Mouse (Mus musculus): ENCODE data around the gene Tef.

Gene Tef

DNA sequence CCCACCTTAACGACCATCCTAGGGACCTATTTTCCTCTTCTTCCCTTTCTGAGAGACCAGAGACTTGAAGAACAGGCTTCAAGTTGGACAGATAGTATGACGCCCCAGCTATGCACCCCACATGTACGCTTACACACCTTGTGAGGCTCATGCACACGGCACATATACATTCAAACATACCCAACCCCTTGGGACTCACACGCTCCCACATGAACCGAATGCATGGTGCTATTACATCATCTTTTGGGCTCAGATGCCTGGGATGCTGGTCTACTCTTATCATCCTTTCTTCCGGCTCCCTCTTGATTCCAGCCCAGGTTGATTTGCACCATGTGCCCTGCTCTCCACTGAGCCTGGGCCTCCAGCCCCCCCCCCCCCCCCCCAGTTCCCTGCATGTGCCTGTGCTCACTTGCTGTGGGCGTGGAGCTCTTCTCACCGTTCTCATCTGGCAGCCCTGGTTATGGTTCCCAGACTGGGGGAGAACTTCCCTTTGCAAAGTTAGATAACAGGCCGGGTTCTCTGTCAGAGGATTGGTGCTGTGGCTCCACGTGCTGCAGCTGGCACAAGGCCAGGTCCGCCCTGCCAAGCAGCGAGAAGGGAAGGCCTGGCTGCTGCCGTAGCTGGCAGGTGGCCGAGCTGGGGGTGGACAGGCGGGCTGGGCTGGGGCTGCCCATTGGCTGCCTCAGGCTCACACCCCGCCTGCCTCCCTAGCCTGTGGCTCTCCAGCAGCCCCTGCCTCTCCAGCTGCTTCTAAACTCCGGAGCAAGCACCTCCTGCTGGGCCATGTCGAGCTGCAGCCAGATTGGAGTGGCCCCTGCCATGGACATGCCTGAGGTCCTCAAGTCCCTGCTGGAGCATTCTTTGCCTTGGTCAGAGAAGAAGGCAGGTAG, at the start of gene Tef:
TSS of gene Tef (plus strand) at position 421 of the 890 bp plus-strand sequence.
- peak; percentile 85 for ATAC-seq (ENCODE audit: insufficient number of reproducible peaks, low FRiP score, low TSS enrichment)

- ATAC-seq (ENCODE audit: insufficient number of reproducible peaks, low FRiP score, low TSS enrichment), result no peak
Measured at GRCm38 (mm10) chr15:81753669-81754068, 48.6 kb upstream of the Tef start.

DNA sequence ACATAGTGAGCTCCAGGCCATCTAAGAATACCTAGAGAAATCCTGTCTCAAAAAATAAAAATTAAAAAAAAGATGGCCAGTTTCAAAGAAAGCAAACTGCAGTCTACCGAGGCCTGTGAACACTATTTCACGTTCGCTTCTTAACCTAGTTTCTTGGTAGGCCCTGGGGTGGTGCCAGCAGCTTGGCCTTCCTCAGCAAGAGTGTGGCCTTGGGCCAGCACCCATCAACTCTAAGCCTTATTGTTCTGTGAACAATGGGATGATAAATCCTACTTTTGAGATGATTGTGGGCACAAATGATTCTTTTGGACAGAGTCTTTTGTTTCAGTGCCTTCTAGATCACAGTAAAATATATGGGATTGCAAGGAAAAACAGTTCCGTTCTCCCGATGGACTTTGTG, 43.5 kb upstream of the Tef start:
- ATAC-seq (ENCODE audit: insufficient number of reproducible peaks, low FRiP score, low TSS enrichment), result no peak

- no peak for ATAC-seq (ENCODE audit: insufficient number of reproducible peaks, low FRiP score, low TSS enrichment)
Measured at GRCm38 (mm10) chr15:81759542-81759941, 42.7 kb upstream of the Tef start.

- no peak for ATAC-seq (ENCODE audit: insufficient number of reproducible peaks, low FRiP score, low TSS enrichment)
Measured at GRCm38 (mm10) chr15:81760361-81761079, 41.7 kb upstream of the Tef start.

GRCm38 (mm10) chr15:81761381-81761780, 40.8 kb upstream of the Tef start:
- no peak for ATAC-seq (ENCODE audit: insufficient number of reproducible peaks, low FRiP score, low TSS enrichment)

DNA sequence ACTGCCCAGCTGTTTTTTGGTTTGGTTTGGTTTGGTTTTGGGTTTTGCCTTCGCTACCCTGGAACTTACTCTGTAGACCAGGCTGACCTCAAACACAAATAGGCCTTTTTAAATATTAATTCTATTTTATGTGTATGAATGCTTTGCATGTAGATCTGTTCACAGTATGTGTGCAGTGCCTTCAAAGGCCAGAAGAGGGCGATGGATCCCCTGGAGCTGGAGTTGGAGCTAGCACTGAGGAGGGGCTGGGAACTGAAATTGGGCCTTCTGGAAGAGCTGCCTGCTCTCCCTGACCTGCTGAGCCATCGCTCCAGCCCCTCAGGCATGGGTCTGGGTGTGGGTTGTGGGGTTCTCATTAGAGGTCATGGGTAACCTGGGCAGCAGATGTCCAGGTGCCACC, 40.3 kb upstream of the Tef start:
- no peak for ATAC-seq (ENCODE audit: insufficient number of reproducible peaks, low FRiP score, low TSS enrichment)

DNA sequence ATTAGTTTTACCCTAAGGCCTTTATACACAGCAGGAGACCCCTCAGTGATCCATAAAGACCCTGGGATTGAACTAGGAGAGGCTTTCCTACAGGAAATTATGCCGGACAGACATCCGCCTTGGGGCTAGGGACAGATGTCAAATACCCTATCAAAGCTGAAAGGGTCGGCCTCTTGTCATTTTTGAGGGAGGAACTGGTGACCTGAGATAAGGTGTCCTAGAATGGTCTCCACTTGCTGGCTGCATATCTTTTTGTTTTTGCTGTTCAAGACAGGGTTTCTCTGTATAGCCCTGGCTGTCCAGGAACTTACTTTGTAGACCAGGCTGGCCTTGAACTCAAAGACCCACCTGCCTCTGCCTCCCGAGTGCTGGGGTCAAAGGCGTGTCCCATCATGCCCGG, 37.6 kb upstream of the Tef start:
- no peak for ATAC-seq (ENCODE audit: insufficient number of reproducible peaks, low FRiP score, low TSS enrichment)

DNA sequence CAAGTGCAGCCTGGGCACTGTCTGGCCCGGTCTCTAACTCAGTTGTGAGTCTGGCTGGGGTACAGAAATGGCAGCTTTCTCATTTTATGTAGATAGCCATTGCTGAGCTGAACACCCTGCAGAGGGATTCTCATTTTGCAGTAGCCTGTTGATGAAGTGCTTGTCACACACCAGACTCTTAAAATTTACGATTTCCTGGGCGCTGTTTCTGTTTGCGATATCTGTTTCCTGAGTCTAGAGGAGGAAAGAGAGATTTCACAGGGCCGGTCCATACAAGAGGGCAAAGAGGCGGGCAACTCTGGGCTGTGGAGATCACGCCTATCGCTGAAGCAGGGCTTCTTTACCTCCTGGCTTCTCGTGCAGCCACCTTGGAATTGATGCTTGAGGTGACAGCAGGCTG, 36.6 kb upstream of the Tef start:
- no peak for ATAC-seq (ENCODE audit: insufficient number of reproducible peaks, low FRiP score, low TSS enrichment)

- ATAC-seq (ENCODE audit: insufficient number of reproducible peaks, low FRiP score, low TSS enrichment), result no peak
Measured at GRCm38 (mm10) chr15:81766439-81766838, 35.8 kb upstream of the Tef start.

DNA sequence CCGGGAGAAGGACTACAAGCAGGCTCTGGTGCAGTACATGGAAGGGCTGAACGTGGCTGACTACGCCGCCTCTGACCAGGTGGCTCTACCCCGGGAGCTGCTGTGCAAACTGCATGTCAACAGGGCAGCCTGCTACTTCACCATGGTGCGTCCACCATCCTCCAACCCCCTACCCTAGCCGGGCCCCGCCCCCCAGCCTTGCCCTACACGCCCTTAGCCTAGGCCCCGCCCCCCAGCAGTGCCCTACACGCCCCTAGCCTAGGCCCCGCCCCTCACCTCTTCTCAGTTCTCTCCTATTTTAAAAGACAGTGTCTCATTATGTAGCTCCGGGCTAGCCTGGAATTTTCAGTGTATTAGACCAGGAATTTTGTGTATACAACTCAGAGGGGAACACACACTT, 33.2 kb upstream of the Tef start:
- no peak for ATAC-seq (ENCODE audit: insufficient number of reproducible peaks, low FRiP score, low TSS enrichment)

DNA sequence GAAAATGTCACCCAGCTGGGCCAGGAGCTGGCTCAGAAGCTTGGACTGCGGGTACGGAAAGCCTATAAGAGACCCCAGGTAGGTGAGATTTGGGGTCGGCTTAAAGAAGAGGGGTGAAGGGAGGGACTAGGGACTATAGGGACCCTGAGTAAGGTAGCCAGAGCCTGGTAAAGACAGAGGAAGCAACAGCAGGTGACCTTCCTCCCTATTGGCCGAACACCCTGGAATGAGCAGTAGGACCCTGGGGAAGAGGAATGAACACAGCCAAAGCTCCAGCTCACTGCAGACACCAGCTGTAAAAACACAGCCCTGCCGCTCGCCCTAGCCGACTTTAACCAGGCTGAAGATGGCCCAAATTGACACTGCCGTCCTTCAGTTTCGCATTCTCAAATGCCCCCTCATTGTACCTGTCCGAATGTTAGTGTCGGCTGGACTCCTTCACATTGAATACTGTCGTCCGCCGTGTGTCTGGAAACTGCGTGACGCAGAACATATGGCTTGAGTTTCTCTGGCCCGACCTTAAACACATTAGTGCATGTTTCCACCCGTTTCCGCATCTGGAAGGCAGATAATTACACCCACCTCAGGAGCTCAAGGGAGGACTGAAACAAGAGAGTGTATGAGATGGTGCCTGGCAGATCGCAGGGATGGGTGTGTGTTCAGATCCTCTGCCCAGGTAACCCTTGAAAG, 29.6 kb upstream of the Tef start:
- ATAC-seq (ENCODE audit: insufficient number of reproducible peaks, low FRiP score, low TSS enrichment), result no peak

- no peak for ATAC-seq (ENCODE audit: insufficient number of reproducible peaks, low FRiP score, low TSS enrichment)
Measured at GRCm38 (mm10) chr15:81774505-81775171, 27.6 kb upstream of the Tef start.

DNA sequence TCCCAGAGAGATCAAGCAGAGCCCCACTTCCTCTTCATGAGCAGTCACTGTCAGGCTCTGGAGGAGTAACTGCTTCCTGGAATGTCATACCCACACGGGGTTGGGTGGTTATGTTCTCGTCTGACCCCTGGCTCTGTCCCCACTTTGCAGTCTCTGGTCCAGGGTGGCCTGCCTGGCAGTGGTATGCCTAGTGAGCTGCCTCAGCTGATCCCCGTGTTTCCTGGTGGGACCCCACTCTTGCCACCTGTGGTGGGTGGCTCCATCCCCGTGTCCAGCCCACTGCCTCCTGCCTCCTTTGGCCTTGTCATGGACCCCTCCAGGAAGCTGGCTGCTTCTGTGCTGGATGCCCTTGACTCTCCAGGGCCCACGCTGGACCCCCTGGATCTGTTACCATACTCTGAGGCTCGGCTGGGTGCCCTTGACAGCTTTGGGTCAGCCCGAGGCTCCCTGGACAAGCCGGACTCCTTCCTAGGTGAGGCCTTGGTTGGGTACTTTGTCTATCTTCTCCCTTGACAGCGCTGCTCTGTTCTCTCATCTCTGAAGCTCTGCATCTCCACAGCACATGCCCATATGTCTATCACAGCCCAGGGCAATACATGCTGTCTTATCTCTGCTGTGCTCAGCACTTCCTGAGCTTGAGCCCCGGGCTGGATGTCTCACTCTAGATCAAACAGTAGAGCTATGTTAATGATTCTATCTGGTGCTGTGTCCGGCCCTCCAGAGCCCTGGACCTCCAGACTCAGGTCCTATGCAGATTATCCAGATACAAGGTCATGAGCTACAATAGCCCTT, 25.4 kb upstream of the Tef start:
- ATAC-seq (ENCODE audit: insufficient number of reproducible peaks, low FRiP score, low TSS enrichment), result no peak

DNA sequence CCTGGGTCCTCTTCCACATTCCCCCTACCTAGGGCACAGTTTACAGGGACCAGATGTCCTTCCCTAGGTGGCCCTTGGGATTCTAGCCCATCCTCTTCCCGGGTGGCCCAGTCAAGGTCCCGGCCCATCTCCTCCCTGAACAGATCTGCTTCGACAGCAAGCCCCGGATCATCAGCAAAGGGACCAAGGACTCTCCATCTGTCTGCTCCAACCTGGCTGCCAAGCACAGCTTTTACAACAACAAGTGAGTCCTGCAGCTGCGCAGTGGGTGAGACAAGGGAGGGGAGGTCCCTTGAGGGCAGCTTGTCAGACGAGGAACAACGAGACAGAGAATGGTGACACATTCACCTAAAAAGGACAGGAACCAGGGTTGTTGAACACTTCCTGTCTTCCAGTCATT, 20.4 kb upstream of the Tef start:
- 0 out of 2 replicates have a peak, but pooled peaks have one; percentile 36 for ATAC-seq (ENCODE audit: insufficient number of reproducible peaks, low FRiP score, low TSS enrichment)

DNA sequence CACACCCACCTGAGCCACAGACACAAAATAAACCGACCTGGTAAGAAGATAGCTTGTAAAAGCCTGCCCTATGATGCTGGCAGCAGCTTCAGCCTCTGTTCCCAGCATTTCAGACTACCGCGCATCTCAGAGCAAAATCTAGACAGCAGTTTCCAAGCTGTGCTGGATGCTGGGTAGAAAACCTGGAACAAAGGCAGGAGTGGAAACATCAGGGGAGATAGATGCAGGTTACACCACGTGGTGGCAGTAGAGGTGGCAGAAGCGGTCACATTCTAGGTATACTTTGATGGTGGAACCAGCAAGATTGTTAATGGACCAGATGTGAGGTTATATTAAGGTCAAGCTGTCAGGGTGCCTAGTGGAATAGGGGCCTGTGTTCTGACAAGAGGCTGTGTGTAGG, 17.5 kb upstream of the Tef start:
- ATAC-seq (ENCODE audit: insufficient number of reproducible peaks, low FRiP score, low TSS enrichment), result no peak

DNA sequence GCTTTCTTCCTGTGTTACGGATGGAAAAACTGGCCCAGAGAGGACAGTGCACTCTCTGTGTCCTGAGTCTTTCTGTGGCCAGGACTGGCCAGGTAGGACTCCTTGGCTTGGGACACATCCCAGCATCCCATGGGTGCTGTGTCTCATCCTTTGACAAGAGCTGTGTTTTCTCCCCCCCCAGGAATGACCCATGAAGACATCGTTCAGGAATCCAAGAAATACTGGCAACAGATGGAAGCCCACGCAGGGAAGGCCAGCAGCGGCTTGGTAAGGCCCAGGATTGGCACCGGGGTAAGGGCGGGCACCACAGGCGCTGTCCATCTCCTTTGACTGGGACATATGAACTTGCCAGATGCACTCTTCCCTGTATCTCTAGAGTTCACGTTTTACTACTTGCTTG, 16.5 kb upstream of the Tef start:
- ATAC-seq (ENCODE audit: insufficient number of reproducible peaks, low FRiP score, low TSS enrichment), result no peak

DNA sequence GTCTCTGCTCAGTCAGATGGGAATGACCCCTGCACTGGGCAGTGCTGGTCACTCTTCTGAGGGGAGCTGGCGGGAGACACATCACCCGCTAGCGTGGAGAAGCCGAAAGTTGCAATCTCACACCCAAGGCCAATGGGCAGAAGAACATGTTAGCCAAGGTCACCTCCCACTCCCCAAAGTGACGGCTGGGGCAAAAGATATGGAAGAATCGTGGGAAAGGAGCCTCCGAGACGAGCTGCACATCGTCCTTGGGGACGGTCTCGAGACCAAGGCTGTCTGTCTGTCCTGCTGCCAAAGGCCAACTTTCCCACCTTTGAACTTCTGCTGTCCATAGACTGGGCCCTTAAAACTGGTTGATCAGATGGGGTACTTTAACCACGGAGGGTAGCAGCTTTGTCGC, 14.7 kb upstream of the Tef start:
- no peak for ATAC-seq (ENCODE audit: insufficient number of reproducible peaks, low FRiP score, low TSS enrichment)

- no peak for ATAC-seq (ENCODE audit: insufficient number of reproducible peaks, low FRiP score, low TSS enrichment)
Measured at GRCm38 (mm10) chr15:81792444-81792843, 9.8 kb upstream of the Tef start.

- no peak for ATAC-seq (ENCODE audit: insufficient number of reproducible peaks, low FRiP score, low TSS enrichment)
Measured at GRCm38 (mm10) chr15:81796228-81796627, 6.0 kb upstream of the Tef start.
